Mouse (Mus musculus) liver, embryonic 14.5 days (tissue): ENCODE results near the gene Ddc.

Source experiments
- CTCF ChIP-seq: IDR thresholded peaks from 2 replicates; pipeline ENCODE4 v1.5.1; 2016; ENCODE audit warnings: antibody characterized with exemption, low read depth, control low read depth
- EP300 ChIP-seq: IDR thresholded peaks from 2 replicates; pipeline ENCODE4 v1.6.1; 2016; ENCODE audit warnings: antibody characterized with exemption, low read depth

DNA sequence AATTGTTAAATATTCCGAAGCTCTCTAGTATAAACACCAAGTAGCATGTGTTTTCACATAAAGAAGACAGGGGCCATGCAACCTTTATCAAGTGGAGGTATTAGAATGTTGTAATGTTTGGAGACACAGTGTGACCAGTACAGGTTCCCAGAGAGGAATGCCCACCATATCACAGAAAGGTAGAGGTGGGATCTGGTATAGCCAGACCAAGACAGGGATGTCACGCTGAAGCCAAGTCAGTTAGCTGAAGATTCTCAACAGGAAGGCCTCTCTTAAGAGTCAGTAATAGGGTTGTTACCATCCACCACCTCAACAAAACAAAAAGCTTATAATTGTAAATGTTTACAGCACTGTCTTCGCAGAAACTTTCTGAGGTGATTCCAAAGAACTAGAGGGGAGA, 127.3 kb downstream of the Ddc start:
- TF ChIP-seq EP300 (no peak), CTCF (no peak)
